Mouse (Mus musculus): ENCODE measurements at regions not wholly inside any gene's neighbourhood (a gene's known extent, or its start where the extent isn't known, plus 50 kb on each side); places are given as distances from the start of the nearest gene placed in this dataset.

- 77% methylated on average over 6 of the region's 6 CpGs for WGBS
- no peaks in the 10 kb centered on the region for H3K9me3 ChIP-seq (replicated peaks)
- H3K9ac ChIP-seq (replicated peaks) = no peak overlapping the region
- ATAC-seq (ENCODE audit: low FRiP score) = no peak
- no peak overlapping the region for H3K4me3 ChIP-seq (replicated peaks)
- no peaks in the 10 kb centered on the region for H3K36me3 ChIP-seq
- no peaks in the 10 kb centered on the region for H3K4me1 ChIP-seq
- H3K27ac ChIP-seq (replicated peaks) = no peak overlapping the region
- no peaks in the 10 kb centered on the region for H3K27me3 ChIP-seq (replicated peaks)
- no peak overlapping the region for H3K4me2 ChIP-seq
Measured at GRCm38 (mm10) chr4:55615808-55616207, 83.5 kb upstream of the Klf4 start.

GRCm38 (mm10) chr4:55613523-55613922, 81.3 kb upstream of the Klf4 start:
- Histone ChIP-seq H3K4me3 (replicated peaks) (no peak overlapping the region), H3K27me3 (replicated peaks) (no peaks in the 10 kb centered on the region), H3K27ac (replicated peaks) (no peak overlapping the region), H3K4me2 (no peak overlapping the region), H3K36me3 (no peaks in the 10 kb centered on the region), H3K4me1 (no peaks in the 10 kb centered on the region), H3K9ac (replicated peaks) (no peak overlapping the region), H3K9me3 (replicated peaks) (no peaks in the 10 kb centered on the region)
- no peak for ATAC-seq (ENCODE audit: low FRiP score)
- WGBS = 90% methylated on average over 3 of the region's 3 CpGs

GRCm38 (mm10) chr4:55610998-55611397, 78.7 kb upstream of the Klf4 start:
- Histone ChIP-seq H3K4me1 (no peaks in the 10 kb centered on the region), H3K4me3 (replicated peaks) (no peak overlapping the region), H3K4me2 (no peak overlapping the region), H3K27ac (replicated peaks) (no peak overlapping the region), H3K27me3 (replicated peaks) (no peaks in the 10 kb centered on the region), H3K36me3 (no peaks in the 10 kb centered on the region), H3K9me3 (replicated peaks) (no peaks in the 10 kb centered on the region), H3K9ac (replicated peaks) (no peak overlapping the region)
- no peak for ATAC-seq (ENCODE audit: low FRiP score)
- WGBS = 94% methylated on average over 4 of the region's 4 CpGs

GRCm38 (mm10) chr4:55609214-55609613, 76.9 kb upstream of the Klf4 start:
- no peaks in the 10 kb centered on the region for H3K36me3 ChIP-seq
- 85% methylated on average over 5 of the region's 5 CpGs for WGBS
- ATAC-seq (ENCODE audit: low FRiP score) = no peak

GRCm38 (mm10) chr4:55605541-55605940, 73.3 kb upstream of the Klf4 start:
- no peak overlapping the region for H3K9ac ChIP-seq (replicated peaks)
- no peak overlapping the region for H3K4me3 ChIP-seq (replicated peaks)
- no peaks in the 10 kb centered on the region for H3K9me3 ChIP-seq (replicated peaks)
- H3K4me2 ChIP-seq = no peak overlapping the region
- no peaks in the 10 kb centered on the region for H3K36me3 ChIP-seq
- no peak overlapping the region for H3K27ac ChIP-seq (replicated peaks)
- peaks cover 2% of the 10 kb centered on the region; the same call in 1 of the 2 replicates for H3K4me1 ChIP-seq
- ATAC-seq (ENCODE audit: low FRiP score) = no peak
- WGBS = 83% methylated on average over 9 of the region's 9 CpGs
- no peaks in the 10 kb centered on the region for H3K27me3 ChIP-seq (replicated peaks)

More at GRCm38 (mm10) chr4:55609214-55609613, 76.9 kb upstream of the Klf4 start:
- H3K9ac ChIP-seq (replicated peaks) = no peak overlapping the region
- H3K4me1 ChIP-seq = peaks cover 2% of the 10 kb centered on the region; the same call in 1 of the 2 replicates
- H3K4me2 ChIP-seq = no peak overlapping the region
- no peak overlapping the region for H3K27ac ChIP-seq (replicated peaks)
- no peak overlapping the region for H3K4me3 ChIP-seq (replicated peaks)
- H3K9me3 ChIP-seq (replicated peaks) = no peaks in the 10 kb centered on the region
- no peaks in the 10 kb centered on the region for H3K27me3 ChIP-seq (replicated peaks)

- no peak overlapping the region for H3K27ac ChIP-seq (replicated peaks)
- no peaks in the 10 kb centered on the region for H3K27me3 ChIP-seq (replicated peaks)
- no peak overlapping the region for H3K4me2 ChIP-seq
- no peak overlapping the region for H3K4me3 ChIP-seq (replicated peaks)
- no peaks in the 10 kb centered on the region for H3K9me3 ChIP-seq (replicated peaks)
- 88% methylated on average over 11 of the region's 11 CpGs for WGBS
- no peak for ATAC-seq (ENCODE audit: low FRiP score)
- H3K4me1 ChIP-seq = peaks cover 2% of the 10 kb centered on the region; the same call in 1 of the 2 replicates
- H3K9ac ChIP-seq (replicated peaks) = no peak overlapping the region
- H3K36me3 ChIP-seq = no peaks in the 10 kb centered on the region
Measured at GRCm38 (mm10) chr4:55604915-55605314, 72.6 kb upstream of the Klf4 start.

GRCm38 (mm10) chr4:55603821-55604435, 71.7 kb upstream of the Klf4 start:
- no peak overlapping the region for H3K4me2 ChIP-seq

GRCm38 (mm10) chr4:55595203-55595602, 62.9 kb upstream of the Klf4 start:
- no peaks in the 10 kb centered on the region for H3K36me3 ChIP-seq
- 88% methylated on average over 7 of the region's 7 CpGs for WGBS
- no peaks in the 10 kb centered on the region for H3K9me3 ChIP-seq (replicated peaks)
- H3K9ac ChIP-seq (replicated peaks) = no peak overlapping the region
- no peak overlapping the region for H3K4me3 ChIP-seq (replicated peaks)
- peaks cover 6% of the 10 kb centered on the region; the same call in 1 of the 2 replicates for H3K4me1 ChIP-seq
- no peak for ATAC-seq (ENCODE audit: low FRiP score)
- H3K4me2 ChIP-seq = no peak overlapping the region
- no peaks in the 10 kb centered on the region for H3K27me3 ChIP-seq (replicated peaks)
- H3K27ac ChIP-seq (replicated peaks) = no peak overlapping the region

More at GRCm38 (mm10) chr4:55603821-55604435, 71.7 kb upstream of the Klf4 start:
- WGBS = 37% methylated on average over 4 of the region's 4 CpGs
- H3K4me3 ChIP-seq (replicated peaks) = no peak overlapping the region
- no peaks in the 10 kb centered on the region for H3K36me3 ChIP-seq
- no peaks in the 10 kb centered on the region for H3K27me3 ChIP-seq (replicated peaks)
- ATAC-seq (ENCODE audit: low FRiP score) = peak; percentile 28; the same call in 1 of the 2 replicates
- H3K9me3 ChIP-seq (replicated peaks) = no peaks in the 10 kb centered on the region
- peaks cover 2% of the 10 kb centered on the region; the same call in 1 of the 2 replicates for H3K4me1 ChIP-seq
- H3K27ac ChIP-seq (replicated peaks) = 0 out of 2 replicates have a peak overlapping the region, but pooled peaks have one; percentile 51
- no peak overlapping the region for H3K9ac ChIP-seq (replicated peaks)

GRCm38 (mm10) chr4:55594699-55595098, 62.4 kb upstream of the Klf4 start:
- H3K9me3 ChIP-seq (replicated peaks) = no peaks in the 10 kb centered on the region
- WGBS = 64% methylated on average over 6 of the region's 6 CpGs
- no peak overlapping the region for H3K27ac ChIP-seq (replicated peaks)
- no peaks in the 10 kb centered on the region for H3K36me3 ChIP-seq
- no peak for ATAC-seq (ENCODE audit: low FRiP score)
- H3K4me2 ChIP-seq = no peak overlapping the region
- peaks cover 6% of the 10 kb centered on the region; the same call in 1 of the 2 replicates for H3K4me1 ChIP-seq
- no peaks in the 10 kb centered on the region for H3K27me3 ChIP-seq (replicated peaks)
- H3K4me3 ChIP-seq (replicated peaks) = no peak overlapping the region
- H3K9ac ChIP-seq (replicated peaks) = no peak overlapping the region

GRCm38 (mm10) chr4:55593132-55593531, 60.9 kb upstream of the Klf4 start:
- Histone ChIP-seq H3K4me3 (replicated peaks) (no peak overlapping the region), H3K4me2 (no peak overlapping the region), H3K27ac (replicated peaks) (no peak overlapping the region), H3K4me1 (peaks cover 6% of the 10 kb centered on the region; the same call in 1 of the 2 replicates), H3K27me3 (replicated peaks) (no peaks in the 10 kb centered on the region), H3K36me3 (no peaks in the 10 kb centered on the region), H3K9ac (replicated peaks) (no peak overlapping the region), H3K9me3 (replicated peaks) (no peaks in the 10 kb centered on the region)
- no peak for ATAC-seq (ENCODE audit: low FRiP score)
- 9% methylated on average over 3 of the region's 3 CpGs for WGBS

GRCm38 (mm10) chr4:55586212-55586611, 53.9 kb upstream of the Klf4 start:
- Histone ChIP-seq H3K36me3 (no peaks in the 10 kb centered on the region), H3K9me3 (replicated peaks) (no peaks in the 10 kb centered on the region), H3K9ac (replicated peaks) (no peak overlapping the region), H3K4me1 (no peaks in the 10 kb centered on the region), H3K27me3 (replicated peaks) (no peaks in the 10 kb centered on the region), H3K4me3 (replicated peaks) (no peak overlapping the region), H3K27ac (replicated peaks) (no peak overlapping the region), H3K4me2 (no peak overlapping the region)
- WGBS = 82% methylated on average over 3 of the region's 3 CpGs
- no peak for ATAC-seq (ENCODE audit: low FRiP score)

- Histone ChIP-seq H3K4me1 (no peaks in the 10 kb centered on the region), H3K4me3 (replicated peaks) (no peak overlapping the region), H3K4me2 (no peak overlapping the region), H3K9ac (replicated peaks) (no peak overlapping the region), H3K27ac (replicated peaks) (no peak overlapping the region), H3K36me3 (no peaks in the 10 kb centered on the region), H3K27me3 (replicated peaks) (no peaks in the 10 kb centered on the region), H3K9me3 (replicated peaks) (no peaks in the 10 kb centered on the region)
- 61% methylated on average over 8 of the region's 8 CpGs for WGBS
- ATAC-seq (ENCODE audit: low FRiP score) = no peak
Measured at GRCm38 (mm10) chr4:55583589-55583988, 51.3 kb upstream of the Klf4 start.

All from neural tube, embryonic 15.5 days (tissue).